Mouse (Mus musculus) adrenal gland (tissue): ENCODE data around the gene Zfp872.

ENCODE experiments used
- intact Hi-C: fragments of 180-260 bp; cut with DNase I; formaldehyde crosslinking; loops from one replicate; pipeline ENCODE4 v1.15.1; 2025

The Zfp872 gene

GRCm38 (mm10) chr9:22166686-22167085 lies 21.2 kb upstream of the Zfp872 start:
- intact Hi-C loops, result no loop called here

GRCm38 (mm10) chr9:22167751-22168150 lies 20.1 kb upstream of the Zfp872 start:
- intact Hi-C loops, result no loop called here

GRCm38 (mm10) chr9:22169327-22169726 lies 18.6 kb upstream of the Zfp872 start:
- intact Hi-C loops, result no loop called here

- intact Hi-C loops, result no loop called here
These were observed 15.6 kb upstream of the Zfp872 start for GRCm38 (mm10) chr9:22172318-22172717.

- intact Hi-C loops, result no loop called here
These were observed 8.5 kb downstream of the Zfp872 start for GRCm38 (mm10) chr9:22196412-22196811.

- intact Hi-C loops, result no loop called here
These were observed 25.9 kb downstream of the Zfp872 start for GRCm38 (mm10) chr9:22213785-22214194.

GRCm38 (mm10) chr9:22214549-22214948 lies 26.7 kb downstream of the Zfp872 start:
- intact Hi-C loops, result no loop called here

GRCm38 (mm10) chr9:22216705-22217104 lies 28.8 kb downstream of the Zfp872 start:
- intact Hi-C loops, result no loop called here

GRCm38 (mm10) chr9:22217858-22218493 lies 30.1 kb downstream of the Zfp872 start:
- intact Hi-C loops, result no loop called here

- intact Hi-C loops, result loop anchor here (10.0 kb wide), 1 partner anchor 159 kb away; no protein-coding TSS in a partner anchor
These were observed 36.2 kb downstream of the Zfp872 start for GRCm38 (mm10) chr9:22224066-22224465.

GRCm38 (mm10) chr9:22224536-22225503 lies 36.9 kb downstream of the Zfp872 start:
- intact Hi-C loops, result loop anchor here (10.0 kb wide), 1 partner anchor 160 kb away; no protein-coding TSS in a partner anchor

GRCm38 (mm10) chr9:22225581-22226388 lies 37.9 kb downstream of the Zfp872 start, which contains the start of gene Zfp809:
Zfp809 (plus strand) TSS chr9:22225714.
- intact Hi-C loops, result loop anchor here (2.0 to 10.0 kb wide), 2 partner anchors 61 to 161 kb away; no protein-coding TSS in a partner anchor

- intact Hi-C loops, result loop anchor here (2.0 to 10.0 kb wide), 2 partner anchors 62 to 162 kb away; no protein-coding TSS in a partner anchor
These were observed 38.4 kb downstream of the Zfp872 start for GRCm38 (mm10) chr9:22226389-22226673.

- intact Hi-C loops, result loop anchor here (2.0 to 10.0 kb wide), 2 partner anchors 62 to 162 kb away; no protein-coding TSS in a partner anchor
These were observed 39.0 kb downstream of the Zfp872 start for GRCm38 (mm10) chr9:22226846-22227245.

GRCm38 (mm10) chr9:22229386-22230026 lies 41.6 kb downstream of the Zfp872 start:
- intact Hi-C loops, result loop anchor here (10.0 kb wide), 2 partner anchors 165 to 175 kb away; no protein-coding TSS in a partner anchor

- intact Hi-C loops, result loop anchor here (10.0 kb wide), 1 partner anchor 175 kb away; no protein-coding TSS in a partner anchor
These were observed 42.2 kb downstream of the Zfp872 start for GRCm38 (mm10) chr9:22230061-22230460.

- intact Hi-C loops, result loop anchor here (10.0 kb wide), 1 partner anchor 174 kb away; no protein-coding TSS in a partner anchor
These were observed 42.7 kb downstream of the Zfp872 start for GRCm38 (mm10) chr9:22230556-22230955.

- intact Hi-C loops, result no loop called here
These were observed 52.1 kb downstream of the Zfp872 start for GRCm38 (mm10) chr9:22240001-22240400.

GRCm38 (mm10) chr9:22244242-22244641 lies 56.4 kb downstream of the Zfp872 start:
- intact Hi-C loops, result no loop called here
